In the genomic region with DNA sequence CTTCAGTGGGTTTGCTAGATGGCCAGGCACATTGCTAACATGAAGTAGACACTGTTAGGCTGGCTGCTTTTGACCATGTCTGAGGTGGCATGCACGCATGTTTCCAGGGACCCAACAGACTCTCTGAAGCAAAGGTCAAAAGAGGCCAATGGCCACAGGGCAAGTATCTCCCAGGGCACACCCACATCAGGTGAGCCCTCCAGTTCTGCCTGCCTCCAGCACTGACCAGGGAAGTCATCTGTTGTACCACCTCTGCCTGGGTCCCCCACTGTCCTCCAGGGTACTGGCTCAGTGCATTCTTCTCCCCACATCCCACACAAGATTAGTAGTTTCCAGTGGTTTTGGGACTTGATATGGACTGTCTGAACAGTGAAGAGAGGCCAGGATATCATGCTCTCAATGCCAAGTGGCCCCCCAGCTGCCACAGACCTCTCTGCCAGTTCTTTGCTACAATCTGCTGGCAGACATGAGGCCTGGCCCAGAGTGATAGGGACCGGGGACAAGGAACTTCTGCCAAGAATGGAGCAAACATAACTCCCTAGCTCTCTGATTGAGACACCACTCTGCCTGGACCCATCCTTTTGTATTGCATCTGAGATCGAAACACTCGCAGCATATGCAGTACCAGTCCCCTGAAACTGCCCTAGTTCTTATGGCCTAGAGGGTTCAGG, we compare ENCODE assay signal across 8 mouse cellular contexts. TPM values are rescaled to one million over a fixed set of nuclear protein-coding genes. Genes with fewer than 3 reads are reported as not detected.
DNase-seq lines count a peak whose midpoint lies in the region; ATAC-seq and TF ChIP-seq lines count a peak whose summit lies in the region.

No protein-coding gene starts in this region.

- ATAC-seq in cerebellum, adult (ENCODE audit: insufficient number of reproducible peaks, low FRiP score, low TSS enrichment): 0 out of 2 replicates have a peak, but pooled peaks have one; percentile 1
- no peak for ATAC-seq in limb, embryonic 14.5 days (ENCODE audit: low FRiP score, low read depth)

- H3K27me3 ChIP-seq in heart, embryonic 10.5 days (ENCODE audit: insufficient read depth, poor library complexity, severe bottlenecking): no peaks in the 10 kb centered on the region
- H3K27me3 ChIP-seq in limb, embryonic 14.5 days (ENCODE audit: control insufficient read depth, insufficient read depth, low read length): no peaks in the 10 kb centered on the region
- H3K27me3 ChIP-seq in myocyte (ENCODE audit: control insufficient read depth, insufficient read depth, insufficient read length): no peaks in the 10 kb centered on the region

- WGBS in heart, embryonic 10.5 days: 75% methylated on average over 4 of the region's 4 CpGs
- 82% methylated on average over 4 of the region's 4 CpGs for WGBS in limb, embryonic 14.5 days

- H3K9ac ChIP-seq in limb, embryonic 14.5 days (ENCODE audit: low read depth, low read length, severe bottlenecking): peak overlapping the region; percentile 71

- H3K79me2 ChIP-seq in myocyte (ENCODE audit: control insufficient read depth, insufficient read depth): peaks cover 6% of the 10 kb centered on the region

- peak overlapping the region; percentile 65; the same call in 1 of the 2 replicates for H3K4me2 ChIP-seq in limb, embryonic 14.5 days (replicated peaks; ENCODE audit: low read depth, low read length, severe bottlenecking)
- H3K4me2 ChIP-seq in myocyte (ENCODE audit: low read depth): peak overlapping the region; percentile 78

- H3K9me3 ChIP-seq in heart, embryonic 10.5 days: no peaks in the 10 kb centered on the region
- no peaks in the 10 kb centered on the region for H3K9me3 ChIP-seq in limb, embryonic 14.5 days (ENCODE audit: control insufficient read depth, low read length)

- peak overlapping the region; percentile 93 for H3K27ac ChIP-seq in heart, embryonic 10.5 days
- H3K27ac ChIP-seq in limb, embryonic 14.5 days (replicated peaks; ENCODE audit: low read depth, low read length): peak overlapping the region; percentile 82

- H3K4me3 ChIP-seq in heart, embryonic 10.5 days: peak overlapping the region; percentile 61; the same call in 1 of the 2 replicates
- H3K4me3 ChIP-seq in limb, embryonic 14.5 days (replicated peaks; ENCODE audit: low read length): peak overlapping the region; percentile 55
- peak overlapping the region; percentile 48 for H3K4me3 ChIP-seq in myocyte

- H3K4me1 ChIP-seq in heart, embryonic 10.5 days: peaks cover 51% of the 10 kb centered on the region
- peaks cover 16% of the 10 kb centered on the region for H3K4me1 ChIP-seq in limb, embryonic 14.5 days (ENCODE audit: control insufficient read depth, insufficient read depth, low read length)

- no peak overlapping the region for H3ac ChIP-seq in myocyte (ENCODE audit: control insufficient read depth, insufficient read length)

- peaks cover 19% of the 10 kb centered on the region for H3K36me3 ChIP-seq in heart, embryonic 10.5 days
- peaks cover 8% of the 10 kb centered on the region; the same call in 1 of the 2 replicates for H3K36me3 ChIP-seq in limb, embryonic 14.5 days (ENCODE audit: control insufficient read depth, insufficient read depth, low read length)
- H3K36me3 ChIP-seq in myocyte (ENCODE audit: control insufficient read depth, insufficient read depth): no peaks in the 10 kb centered on the region

- no peak for TF ChIP-seq POLR2A in limb, embryonic 14.5 days (IDR thresholded peaks at IDR 0.05; ENCODE audit: borderline replicate concordance, extremely low read depth, insufficient read depth, insufficient read length)
- no peak for TF ChIP-seq POLR2A in myocyte (IDR thresholded peaks at IDR 0.05; ENCODE audit: insufficient read length, low read depth)

- no peak for DNase-seq in cerebellum, postnatal 36 days
- peak; percentile 18 to 19 for DNase-seq in cerebellum, adult 18-20 months
- no peak for DNase-seq in heart, embryonic 10.5 days (ENCODE audit: low spot score)
- no peak for DNase-seq in limb, embryonic 14.5 days (ENCODE audit: low spot score)
- DNase-seq in retina, embryonic 14.5 days (ENCODE audit: low spot score): no peak
- DNase-seq in thymus, postnatal 0 days (ENCODE audit: low spot score): no peak

TF ChIP-seq in myocyte, 11 proteins besides CTCF, POLR2A, EP300 and RAD21:
- TF ChIP-seq USF1 (IDR thresholded peaks at IDR 0.05; ENCODE audit: low read depth) (no peak), REST (IDR thresholded peaks at IDR 0.05; ENCODE audit: insufficient read depth, insufficient read length) (no peak), SRF (IDR thresholded peaks at IDR 0.05; ENCODE audit: control insufficient read depth, insufficient read length, low read depth) (no peak), POLR2AphosphoS2 (IDR thresholded peaks at IDR 0.05; ENCODE audit: insufficient read length, low read depth) (no peak), MYOG (IDR thresholded peaks at IDR 0.05; ENCODE audit: control insufficient read depth in 1 of 3, insufficient read depth in 1 of 3, insufficient read length in 2 of 3, low read depth in 2 of 3) (no peak), CEBPB (IDR thresholded peaks at IDR 0.05; ENCODE audit: insufficient read depth, poor library complexity, severe bottlenecking) (no peak), TCF12 (IDR thresholded peaks at IDR 0.05; ENCODE audit: insufficient read depth, poor library complexity, severe bottlenecking) (no peak), MAX (IDR thresholded peaks at IDR 0.05; ENCODE audit: low read depth) (no peak), MYOD1 (IDR thresholded peaks at IDR 0.05; ENCODE audit: control insufficient read depth in 1 of 3, insufficient read length in 2 of 3, low read depth in 2 of 3) (no peak), TCF3 (IDR thresholded peaks at IDR 0.05; ENCODE audit: insufficient read length, low read depth) (no peak)
TF ChIP-seq in myocyte: peak in this region for 0.

RNA-seq across cellular contexts. Expression of a gene that starts 2.4 kb away (rescaled TPM):
- polyA plus RNA-seq in heart, embryonic 10.5 days (2016; fragmentation: Nextera tagmentation; extraction: Ambion mirVana): 23.6 and 33.3 TPM in 2 replicates
- polyA plus RNA-seq in limb, embryonic 14.5 days (2012; rRNA removed): 29.5 and 50.9 TPM in 2 replicates
- 25.9 and 26.7 TPM in 2 replicates for polyA plus RNA-seq in limb, embryonic 14.5 days (2014; fragmentation: Nextera tagmentation; extraction: Ambion mirVana)
- 33.6 TPM for polyA plus RNA-seq in myocyte (2012; fragmentation: generic; extraction: Trizol)
- 19.1 and 22.2 TPM in 2 replicates for polyA plus RNA-seq in thymus, postnatal 0 days (2015; fragmentation: Nextera tagmentation; extraction: Ambion mirVana)

RNA-seq across cellular contexts. Expression of a gene that starts 22.2 kb away (rescaled TPM):
- polyA plus RNA-seq in heart, embryonic 10.5 days (2016; fragmentation: Nextera tagmentation; extraction: Ambion mirVana): 0.75 and 1.5 TPM in 2 replicates
- polyA plus RNA-seq in limb, embryonic 14.5 days (2012; rRNA removed): 16.3 and 18.2 TPM in 2 replicates
- 6.7 and 8.1 TPM in 2 replicates for polyA plus RNA-seq in limb, embryonic 14.5 days (2014; fragmentation: Nextera tagmentation; extraction: Ambion mirVana)
- polyA plus RNA-seq in myocyte (2012; fragmentation: generic; extraction: Trizol): 9.4 TPM
- polyA plus RNA-seq in thymus, postnatal 0 days (2015; fragmentation: Nextera tagmentation; extraction: Ambion mirVana): 1.4 and 1.5 TPM in 2 replicates

RNA-seq across cellular contexts. Expression of a gene that starts 22.5 kb away (rescaled TPM):
- 27.8 and 35.9 TPM in 2 replicates for polyA plus RNA-seq in heart, embryonic 10.5 days (2016; fragmentation: Nextera tagmentation; extraction: Ambion mirVana)
- 76.4 and 88.9 TPM in 2 replicates for polyA plus RNA-seq in limb, embryonic 14.5 days (2012; rRNA removed)
- 52.1 and 56.2 TPM in 2 replicates for polyA plus RNA-seq in limb, embryonic 14.5 days (2014; fragmentation: Nextera tagmentation; extraction: Ambion mirVana)
- 58.4 TPM for polyA plus RNA-seq in myocyte (2012; fragmentation: generic; extraction: Trizol)
- 48.4 and 58.6 TPM in 2 replicates for polyA plus RNA-seq in thymus, postnatal 0 days (2015; fragmentation: Nextera tagmentation; extraction: Ambion mirVana)

RNA-seq across cellular contexts. Expression of a gene that starts 24.6 kb away (rescaled TPM):
- polyA plus RNA-seq in heart, embryonic 10.5 days (2016; fragmentation: Nextera tagmentation; extraction: Ambion mirVana): 20.3 and 21.6 TPM in 2 replicates
- polyA plus RNA-seq in limb, embryonic 14.5 days (2012; rRNA removed): 27.4 and 37.2 TPM in 2 replicates
- 17.2 and 18.6 TPM in 2 replicates for polyA plus RNA-seq in limb, embryonic 14.5 days (2014; fragmentation: Nextera tagmentation; extraction: Ambion mirVana)
- 16.6 TPM for polyA plus RNA-seq in myocyte (2012; fragmentation: generic; extraction: Trizol)
- polyA plus RNA-seq in thymus, postnatal 0 days (2015; fragmentation: Nextera tagmentation; extraction: Ambion mirVana): 13.1 and 15.0 TPM in 2 replicates

RNA-seq across cellular contexts. Expression of a gene that starts 29.4 kb away (rescaled TPM):
- 4.9 and 5.1 TPM in 2 replicates for polyA plus RNA-seq in heart, embryonic 10.5 days (2016; fragmentation: Nextera tagmentation; extraction: Ambion mirVana)
- 48.3 and 56.4 TPM in 2 replicates for polyA plus RNA-seq in limb, embryonic 14.5 days (2012; rRNA removed)
- 9.2 and 12.2 TPM in 2 replicates for polyA plus RNA-seq in limb, embryonic 14.5 days (2014; fragmentation: Nextera tagmentation; extraction: Ambion mirVana)
- 130 TPM for polyA plus RNA-seq in myocyte (2012; fragmentation: generic; extraction: Trizol)
- 5.2 and 7.8 TPM in 2 replicates for polyA plus RNA-seq in thymus, postnatal 0 days (2015; fragmentation: Nextera tagmentation; extraction: Ambion mirVana)

Comparison
In these comparisons a context has a peak if more than half of its experiments do, and no peak if none do; other contexts are left out.
1. DNase-seq: peak in cerebellum, adult 18-20 months (2 of 2); none in cerebellum, postnatal 36 days (0 of 2), heart, embryonic 10.5 days (single experiment), limb, embryonic 14.5 days (single experiment), retina, embryonic 14.5 days (single experiment) and thymus, postnatal 0 days (single experiment).
2. Peak in every context shown above with its lines, with median percentiles within 50 percentile points of each other: H3K4me3 ChIP-seq.